Mouse (Mus musculus): ENCODE results near the gene Egfl8.

GRCm38 (mm10) chr17:34605609-34606008 is 10.2 kb downstream of the Egfl8 start:
- TF ChIP-seq CTCF (IDR thresholded peaks at IDR 0.05; ENCODE audit: low read depth) (no peak), EP300 (optimal IDR thresholded peaks at IDR 0.05) (peak; percentile 4)

All from stomach, postnatal 0 days (tissue).